Mouse (Mus musculus) CH12.LX (cell line): Measurements from ENCODE around the gene Ubfd1.

Source experiments
- BHLHE40 ChIP-seq: IDR thresholded peaks from 2 replicates; pipeline ENCODE4 v1.6.1; 2011; ENCODE audit warnings: mild to moderate bottlenecking, low read depth, low read length, improper control_type of control experiment
- CHD2 ChIP-seq: IDR thresholded peaks from 2 replicates; pipeline ENCODE4 v1.6.1; 2011; ENCODE audit warnings: low read length, improper control_type of control experiment
- CTCF ChIP-seq, 2 experiments: IDR thresholded peaks in 1 of 2; conservative IDR thresholded peaks in 1 of 2; 2 replicates each; pipeline ENCODE4 v1.5.1; 2011 to 2012; ENCODE audit warnings: low read depth in 2 of 2, low read length in 2 of 2, improper control_type of control experiment in 1 of 2, inconsistent platforms in 1 of 2, mild to moderate bottlenecking in 1 of 2, moderate library complexity in 1 of 2
- EP300 ChIP-seq: IDR thresholded peaks from 2 replicates; pipeline ENCODE4 v1.6.1; 2011; ENCODE audit warnings: low read length, improper control_type of control experiment
- HCFC1 ChIP-seq: IDR thresholded peaks from 2 replicates; pipeline ENCODE4 v1.6.1; 2012; ENCODE audit warnings: low read depth, mild to moderate bottlenecking, inconsistent platforms, low read length, improper control_type of control experiment
- MAFK ChIP-seq: IDR thresholded peaks from 2 replicates; pipeline ENCODE4 v1.6.1; 2011; ENCODE audit warnings: low read length, improper control_type of control experiment; ENCODE audit not compliant: insufficient replicate concordance
- MAX ChIP-seq: IDR thresholded peaks from 2 replicates; pipeline ENCODE4 v1.6.1; 2011; ENCODE audit warnings: low read length, improper control_type of control experiment
- MAZ ChIP-seq: IDR thresholded peaks from 2 replicates; pipeline ENCODE4 v1.6.1; 2012; ENCODE audit warnings: low read depth, mild to moderate bottlenecking, inconsistent platforms, low read length, improper control_type of control experiment, moderate library complexity
- NELFE ChIP-seq: IDR thresholded peaks from 2 replicates; pipeline ENCODE4 v1.6.1; 2011; ENCODE audit warnings: low read depth, low read length, improper control_type of control experiment
- POLR2A ChIP-seq: IDR thresholded peaks from 2 replicates; pipeline ENCODE4 v1.6.1; 2011; ENCODE audit warnings: low read depth, mild to moderate bottlenecking, improper control_type of control experiment, low read length
- ZC3H11A ChIP-seq: IDR thresholded peaks from 2 replicates; pipeline ENCODE4 v1.6.1; 2012; ENCODE audit warnings: low read depth, mild to moderate bottlenecking, inconsistent platforms, low read length, improper control_type of control experiment

GRCm38 (mm10) chr7:122087195-122087982 is 20.4 kb downstream of the Ubfd1 start:
- TF ChIP-seq NELFE, result no peak
- TF ChIP-seq CTCF (conservative IDR thresholded peaks at IDR 0.05 in 1 of 2, IDR thresholded peaks at IDR 0.05 in 1 of 2; ENCODE audit: low read depth in 2 of 2, low read length in 2 of 2), result no peak
- TF ChIP-seq HCFC1, result no peak
- TF ChIP-seq MAX, result no peak; the same call in 1 of the 2 replicates
- TF ChIP-seq EP300, result peak; percentile 75
- no peak for TF ChIP-seq MAFK
- TF ChIP-seq BHLHE40, result peak; percentile 52; the same call in 1 of the 2 replicates
- TF ChIP-seq POLR2A, result 0 out of 2 replicates have a peak, but pooled peaks have one; percentile 31
- no peak for TF ChIP-seq MAZ
- TF ChIP-seq ZC3H11A, result no peak
- TF ChIP-seq CHD2, result no peak
